Mouse (Mus musculus) limb, embryonic 14.5 days (tissue): ENCODE results near the gene Fras1. TPM values are rescaled to one million over a fixed set of nuclear protein-coding genes. Genes with fewer than 3 reads are reported as not detected.

ENCODE experiments used
- ATAC-seq: fragments of 200-750 bp; cut with Nextera tagmentation; 2 replicates; pipeline ENCODE4 v1.8.0; 2017; ENCODE audit warnings: low read depth, moderate number of reproducible peaks, moderate TSS enrichment; ENCODE audit not compliant: low FRiP score
- DNase-seq: peaks from one replicate; pipeline ENCODE4 v3.0.0-alpha.2; 2015; ENCODE audit warnings: low spot score
- H3K27ac ChIP-seq: fragments of 300-500 bp; sonication (generic); replicated peaks from 2 replicates; pipeline ENCODE4 v1.5.1; 2014; ENCODE audit warnings: low read depth, mild to moderate bottlenecking, low read length, moderate library complexity, mixed read lengths
- H3K27me3 ChIP-seq: fragments of 300-500 bp; sonication (generic); 2 replicates; pipeline ENCODE4 v1.6.1; 2014; ENCODE audit warnings: low read length, mixed read lengths; ENCODE audit not compliant: control insufficient read depth, insufficient read depth
- H3K36me3 ChIP-seq: fragments of 300-500 bp; sonication (generic); 2 replicates; pipeline ENCODE4 v1.6.1; 2014; ENCODE audit warnings: mild to moderate bottlenecking, low read length, moderate library complexity, mixed read lengths; ENCODE audit not compliant: control insufficient read depth, insufficient read depth
- H3K4me1 ChIP-seq: fragments of 300-500 bp; sonication (generic); 2 replicates; pipeline ENCODE4 v1.6.1; 2014; ENCODE audit warnings: antibody characterized with exemption, low read length, mixed read lengths; ENCODE audit not compliant: control insufficient read depth, insufficient read depth
- H3K4me2 ChIP-seq: fragments of 300-500 bp; sonication (generic); replicated peaks from 2 replicates; pipeline ENCODE4 v1.6.1; 2014; ENCODE audit warnings: low read depth, mild to moderate bottlenecking, low read length, moderate library complexity; ENCODE audit not compliant: severe bottlenecking
- H3K4me3 ChIP-seq: fragments of 300-500 bp; sonication (generic); replicated peaks from 2 replicates; pipeline ENCODE4 v1.5.1; 2014; ENCODE audit warnings: low read length
- H3K9ac ChIP-seq: fragments of 300-500 bp; sonication (generic); 2 replicates; pipeline ENCODE4 v1.6.1; 2014; ENCODE audit warnings: mild to moderate bottlenecking, low read depth, low read length, moderate library complexity; ENCODE audit not compliant: severe bottlenecking
- H3K9me3 ChIP-seq: fragments of 300-500 bp; sonication (generic); 2 replicates; pipeline ENCODE4 v1.6.1; 2016; ENCODE audit warnings: low read length; ENCODE audit not compliant: control insufficient read depth
- POLR2A ChIP-seq: fragments of 200-500 bp; IDR thresholded peaks from 2 replicates; pipeline ENCODE4 v1.8.0; 2012; ENCODE audit warnings: inconsistent platforms, mild to moderate bottlenecking, moderate library complexity, borderline replicate concordance; ENCODE audit not compliant: insufficient read depth, insufficient read length; ENCODE audit errors: extremely low read depth
- WGBS: fragments of 180-500 bp; shearing (Covaris S2); extraction: QIAGEN DNeasy Blood & Tissue Kit; methylation state at CpG from one replicate; pipeline ENCODE4 v1.1.7; 2014; 5-methylcytosine and 5-hydroxymethylcytosine counted together
- polyA plus RNA-seq, 2 experiments: library from polyadenylated mRNA; depleted of rRNA in 1 of 2; stranded (reverse) in 1 of 2; unstranded in 1 of 2; fragments of >200 nt; fragmentation: Nextera tagmentation in 1 of 2; extraction: Ambion mirVana in 1 of 2; gene quantifications; 2 replicates each; pipeline versions ENCODE4 v1.2.1 to v1.2.3; 2012 to 2014

The Fras1 gene
- polyA plus RNA-seq, 2 experiments, result 10.5 to 30.5 TPM

DNA sequence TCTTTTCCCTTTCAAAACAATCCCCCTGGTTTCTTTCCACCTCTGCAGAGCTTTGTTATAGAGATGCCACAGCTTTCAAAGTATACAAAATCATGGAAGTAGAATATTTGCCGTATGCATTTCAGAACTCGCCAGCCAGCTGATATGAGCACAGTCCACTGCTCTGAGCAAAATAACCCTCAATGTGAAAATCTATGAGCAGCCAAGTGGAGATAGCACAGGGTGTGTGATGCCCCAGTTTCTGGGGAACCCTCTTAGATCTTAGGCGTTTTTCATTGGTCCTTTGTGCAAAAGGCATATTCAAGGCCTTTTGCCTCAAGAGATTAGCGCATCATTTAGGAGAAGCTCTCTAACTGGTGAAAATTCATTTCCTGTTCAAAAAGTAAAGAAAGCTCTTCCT, 170.4 kb downstream of the Fras1 start:
- Histone ChIP-seq H3K4me2 (no peak overlapping the region), H3K9ac (no peak overlapping the region), H3K27ac (no peak overlapping the region), H3K4me1 (no peaks in the 10 kb centered on the region), H3K9me3 (no peaks in the 10 kb centered on the region), H3K27me3 (no peaks in the 10 kb centered on the region), H3K4me3 (no peak overlapping the region), H3K36me3 (no peaks in the 10 kb centered on the region)
- ATAC-seq (no peak), DNase-seq (no peak)
- no peak for TF ChIP-seq POLR2A
- WGBS, result 89% methylated on average over 4 of the region's 4 CpGs

- whole genome bisulfite sequencing, result 89% methylated on average over 5 of the region's 5 CpGs
- H3K9me3 ChIP-seq, result no peaks in the 10 kb centered on the region
Measured at GRCm38 (mm10) chr5:96545994-96546393, 172.2 kb downstream of the Fras1 start.

GRCm38 (mm10) chr5:96554940-96555679, 181.4 kb downstream of the Fras1 start:
- no peak for DNase-seq
- no peaks in the 10 kb centered on the region for H3K36me3 ChIP-seq
- ATAC-seq, result no peak
- 0 out of 2 replicates have a peak, but pooled peaks cover 3% of the 10 kb centered on the region for H3K4me1 ChIP-seq
- H3K4me2 ChIP-seq, result no peak overlapping the region
- H3K27me3 ChIP-seq, result no peaks in the 10 kb centered on the region
- H3K4me3 ChIP-seq, result no peak overlapping the region
- no peak for TF ChIP-seq POLR2A
- H3K9ac ChIP-seq, result no peak overlapping the region
- no peaks in the 10 kb centered on the region for H3K9me3 ChIP-seq
- WGBS, result 88% methylated on average over 12 of the region's 12 CpGs
- no peak overlapping the region for H3K27ac ChIP-seq

More at GRCm38 (mm10) chr5:96545994-96546393, 172.2 kb downstream of the Fras1 start:
- H3K4me2 ChIP-seq, result no peak overlapping the region
- H3K4me1 ChIP-seq, result no peaks in the 10 kb centered on the region
- ATAC-seq, result no peak
- no peak for TF ChIP-seq POLR2A
- no peaks in the 10 kb centered on the region for H3K27me3 ChIP-seq
- H3K9ac ChIP-seq, result no peak overlapping the region
- no peak overlapping the region for H3K27ac ChIP-seq
- H3K36me3 ChIP-seq, result no peaks in the 10 kb centered on the region
- H3K4me3 ChIP-seq, result no peak overlapping the region
- no peak for DNase-seq

DNA sequence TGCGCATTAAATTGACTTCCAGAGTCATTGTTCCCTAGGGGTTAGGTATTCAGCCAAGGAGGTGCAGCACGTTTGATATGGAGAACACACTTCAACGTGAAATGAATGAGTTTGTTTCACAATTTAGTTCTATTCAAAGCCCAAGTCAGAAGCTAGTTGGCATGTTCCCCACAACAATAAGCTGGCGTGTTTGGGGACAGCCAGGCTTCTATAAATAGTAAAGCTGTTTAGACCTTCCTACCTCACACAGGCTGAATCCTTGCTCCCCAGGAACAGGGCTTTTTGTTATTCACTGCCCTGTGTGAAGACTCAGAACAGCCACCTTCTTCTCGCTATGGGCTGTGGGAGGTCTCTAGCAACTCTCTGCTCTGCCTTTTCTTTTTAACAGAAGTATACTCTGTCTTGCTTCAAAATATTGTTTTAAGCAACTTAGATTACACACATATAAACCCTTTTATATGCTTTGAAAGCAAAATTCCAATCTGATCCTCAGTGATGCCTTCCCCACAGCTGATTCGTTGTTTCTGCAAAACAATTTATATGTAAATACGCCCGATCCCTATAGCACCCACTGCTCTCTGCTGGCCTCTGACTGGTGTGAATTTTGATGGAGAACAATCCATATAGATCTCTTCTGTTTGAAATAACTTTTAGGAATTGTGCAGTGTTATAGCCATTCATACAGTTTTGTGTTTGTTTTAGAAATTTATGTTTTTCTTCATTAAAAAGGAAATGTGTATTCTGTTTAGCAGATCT, 184.5 kb downstream of the Fras1 start:
- 47% methylated on average over 8 of the region's 8 CpGs for WGBS
- no peak overlapping the region for H3K4me2 ChIP-seq
- 0 out of 2 replicates have a peak, but pooled peaks cover 3% of the 10 kb centered on the region for H3K36me3 ChIP-seq
- no peak overlapping the region for H3K9ac ChIP-seq
- H3K4me1 ChIP-seq, result 0 out of 2 replicates have a peak, but pooled peaks cover 3% of the 10 kb centered on the region
- no peaks in the 10 kb centered on the region for H3K27me3 ChIP-seq
- ATAC-seq, result no peak
- DNase-seq, result no peak
- TF ChIP-seq POLR2A, result no peak
- H3K9me3 ChIP-seq, result no peaks in the 10 kb centered on the region
- no peak overlapping the region for H3K4me3 ChIP-seq
- no peak overlapping the region for H3K27ac ChIP-seq

DNA sequence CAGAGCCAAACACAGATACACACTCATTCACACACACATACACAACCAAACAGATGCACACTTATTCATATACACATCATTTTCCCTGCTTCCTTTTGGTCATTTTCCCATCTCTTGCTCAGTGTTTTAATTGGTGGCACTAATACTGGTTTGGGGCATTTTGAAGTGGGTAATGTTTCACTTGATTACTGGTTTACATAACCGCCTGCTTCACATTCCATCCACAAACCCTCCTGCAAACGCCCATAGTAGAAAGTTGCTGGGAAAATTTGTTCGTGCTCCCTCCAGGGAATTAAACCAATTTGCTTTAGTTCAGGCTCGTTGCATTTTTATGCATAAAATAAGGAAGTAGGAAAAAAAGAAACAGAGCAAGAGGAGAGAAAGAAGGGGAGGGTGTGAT, 200.8 kb downstream of the Fras1 start:
- no peak overlapping the region for H3K9ac ChIP-seq
- no peak overlapping the region for H3K4me2 ChIP-seq
- WGBS, result 35% methylated on average over 4 of the region's 4 CpGs
- no peak overlapping the region for H3K4me3 ChIP-seq
- no peaks in the 10 kb centered on the region for H3K27me3 ChIP-seq
- peaks cover 5% of the 10 kb centered on the region; the same call in 1 of the 2 replicates for H3K4me1 ChIP-seq
- no peak for TF ChIP-seq POLR2A
- no peaks in the 10 kb centered on the region for H3K9me3 ChIP-seq
- no peak overlapping the region for H3K27ac ChIP-seq
- no peaks in the 10 kb centered on the region; the same call in 1 of the 2 replicates for H3K36me3 ChIP-seq
- ATAC-seq, result no peak
- DNase-seq, result no peak
